Mouse (Mus musculus) c-Kit-positive CD71-negative TER-119-negative erythroid progenitor cells, embryonic 14.5 days (primary cell): ENCODE results near the gene Cacna2d4.
"Not testable (repeated sequence)": the region's sequence is repeated elsewhere in the genome, so short reads cannot be mapped to it uniquely, and the experiment has no call there.

Source experiments
- DNase-seq: peaks from one replicate; pipeline ENCODE4 v3.0.0-alpha.2; 2013; ENCODE audit warnings: low read depth

The Cacna2d4 gene

DNA sequence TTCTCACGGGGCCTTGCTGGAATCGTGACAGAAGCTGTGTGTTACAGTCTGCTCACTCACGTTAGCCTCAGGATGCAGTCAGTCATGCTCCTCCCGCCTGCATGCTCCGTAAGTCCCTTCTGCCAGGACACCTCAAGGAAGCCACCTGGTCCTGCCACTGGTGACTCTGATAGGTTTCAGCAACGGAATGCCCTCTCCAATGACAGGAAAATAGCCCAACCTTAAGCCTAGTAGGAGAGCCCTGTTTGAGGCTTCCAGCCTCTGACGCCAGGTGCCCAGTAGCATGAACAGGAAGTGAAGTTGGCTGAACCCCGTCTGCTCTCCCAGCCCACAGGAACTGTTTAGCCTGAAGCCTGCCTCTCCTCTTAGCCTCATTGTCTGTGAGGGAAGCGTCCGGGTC, 109.9 kb downstream of the Cacna2d4 start:
- no peak for DNase-seq

DNA sequence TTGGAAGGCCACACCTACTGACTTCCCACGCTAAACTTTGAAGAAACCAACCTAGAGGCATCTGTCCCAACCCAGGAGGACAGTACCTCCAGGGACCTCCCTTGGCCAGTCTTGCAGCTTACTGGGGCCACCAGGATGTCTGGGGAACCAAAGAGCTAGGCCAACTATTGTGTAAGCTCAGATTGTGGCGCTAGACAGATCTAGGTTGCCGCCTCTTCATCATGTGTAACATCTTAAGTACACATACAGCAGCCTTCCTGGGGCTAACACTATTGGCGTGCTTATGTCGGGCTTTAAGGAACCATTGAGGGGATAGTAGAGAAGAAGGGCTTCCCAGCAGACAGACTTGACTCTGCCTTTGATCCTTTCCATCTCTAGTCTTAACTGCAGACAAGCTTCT, 111.5 kb downstream of the Cacna2d4 start:
- no peak for DNase-seq

DNA sequence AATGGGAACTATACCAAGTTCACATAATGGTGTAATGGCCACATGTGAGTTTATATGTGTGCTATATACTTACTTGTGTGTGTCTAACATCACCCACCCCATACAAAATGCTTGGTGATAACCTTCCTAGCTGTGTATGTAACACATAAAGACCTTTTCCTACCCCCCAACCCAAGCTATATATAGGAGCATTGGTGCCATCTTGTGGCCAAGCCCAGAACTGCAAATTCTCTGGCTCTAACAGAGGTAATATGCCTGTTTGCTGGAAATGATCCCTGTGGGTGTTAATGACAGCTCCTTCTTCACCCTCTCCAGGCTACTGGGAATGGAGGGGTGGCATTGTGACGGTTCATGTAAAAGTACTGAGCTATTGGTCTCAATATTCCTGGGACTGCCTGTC, 111.9 kb downstream of the Cacna2d4 start:
- peak; percentile 65 for DNase-seq

GRCm38 (mm10) chr6:119350703-119351198, 114.4 kb downstream of the Cacna2d4 start:
- DNase-seq = no peak

DNA sequence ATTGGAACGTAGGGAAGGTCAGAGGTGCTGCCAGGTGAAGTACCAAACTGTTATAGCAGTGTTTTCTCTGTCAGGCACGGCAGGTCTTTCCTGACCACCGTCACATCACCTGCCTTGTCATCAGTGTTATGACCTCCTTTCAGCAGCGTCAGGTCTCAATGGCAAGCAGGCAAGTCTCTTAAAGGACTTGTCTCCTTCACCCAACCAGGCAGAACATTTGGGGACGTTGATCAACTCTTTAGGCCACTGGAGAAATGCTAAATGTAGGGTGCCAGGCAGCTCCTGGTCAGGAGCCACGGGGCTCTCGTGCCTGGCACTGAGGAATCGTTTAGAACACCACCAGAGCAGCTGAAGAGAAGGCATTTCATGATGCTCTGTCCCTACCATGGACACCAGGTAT, 115.3 kb downstream of the Cacna2d4 start:
- DNase-seq = no peak

DNA sequence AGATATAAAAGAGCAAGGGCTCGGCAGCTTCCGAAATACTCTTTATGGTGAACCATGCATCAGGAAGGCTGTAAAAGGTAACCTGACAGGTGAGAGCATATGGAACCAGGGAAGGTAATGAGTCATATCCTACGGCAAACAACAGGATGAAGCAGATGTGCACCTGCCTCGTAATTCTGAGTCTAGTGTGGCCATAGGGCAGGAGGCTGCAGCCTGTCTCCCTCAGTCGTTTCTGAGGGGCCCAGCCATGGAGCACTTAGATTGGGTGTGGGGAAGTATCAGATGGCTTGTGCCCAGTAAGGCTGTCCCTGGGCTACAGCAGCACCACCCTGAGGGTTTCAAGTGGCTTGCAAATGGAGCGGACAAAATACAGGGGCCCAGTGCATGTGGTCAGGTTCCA, 116.2 kb downstream of the Cacna2d4 start:
- no peak for DNase-seq

DNA sequence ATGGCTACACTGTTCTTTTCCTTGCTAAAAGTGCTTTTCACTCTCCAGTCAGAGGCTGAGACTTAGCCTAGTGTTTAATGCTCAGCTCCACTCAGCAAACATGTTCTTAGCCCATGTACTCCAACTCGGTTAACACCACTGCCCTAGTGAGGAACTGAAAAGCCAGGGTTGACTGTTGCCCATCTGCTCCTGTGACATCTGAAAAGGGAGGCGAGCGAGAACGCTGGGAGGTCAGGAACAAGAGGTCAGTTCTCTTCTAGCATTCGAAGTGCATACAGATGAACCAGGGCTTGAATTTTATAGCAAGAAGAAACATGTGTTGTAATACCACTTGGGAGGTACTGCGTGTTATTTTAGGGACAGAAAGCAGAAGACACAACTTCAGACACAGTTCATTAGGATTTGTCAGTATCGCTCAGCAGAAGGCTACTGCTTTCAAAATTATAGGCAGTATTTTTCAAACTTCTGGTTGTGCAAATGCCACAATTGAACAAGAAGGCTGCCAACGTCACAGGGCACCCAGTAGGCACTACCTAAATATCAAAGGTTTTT, 121.8 kb downstream of the Cacna2d4 start:
- DNase-seq = no peak

DNA sequence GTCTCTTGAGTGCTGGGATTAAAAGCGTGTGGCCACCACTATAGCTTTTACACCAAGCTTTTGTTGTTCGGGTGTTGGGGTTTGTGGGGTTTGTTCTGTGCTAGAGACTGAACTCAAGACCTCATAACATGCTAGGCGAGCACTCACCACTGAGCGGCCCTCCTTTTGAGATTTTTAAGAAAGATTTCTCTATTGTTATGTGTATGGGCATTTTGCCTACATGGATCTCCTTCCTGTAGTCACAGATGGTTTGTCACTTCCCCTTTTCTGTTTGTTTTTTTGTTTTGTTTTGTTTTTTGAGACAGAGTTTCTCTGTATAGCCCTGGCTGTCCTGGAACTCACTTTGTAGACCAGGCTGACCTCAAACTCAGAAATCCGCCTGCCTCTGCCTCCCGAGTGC, 123.9 kb downstream of the Cacna2d4 start:
- DNase-seq = not testable (repeated sequence)

DNA sequence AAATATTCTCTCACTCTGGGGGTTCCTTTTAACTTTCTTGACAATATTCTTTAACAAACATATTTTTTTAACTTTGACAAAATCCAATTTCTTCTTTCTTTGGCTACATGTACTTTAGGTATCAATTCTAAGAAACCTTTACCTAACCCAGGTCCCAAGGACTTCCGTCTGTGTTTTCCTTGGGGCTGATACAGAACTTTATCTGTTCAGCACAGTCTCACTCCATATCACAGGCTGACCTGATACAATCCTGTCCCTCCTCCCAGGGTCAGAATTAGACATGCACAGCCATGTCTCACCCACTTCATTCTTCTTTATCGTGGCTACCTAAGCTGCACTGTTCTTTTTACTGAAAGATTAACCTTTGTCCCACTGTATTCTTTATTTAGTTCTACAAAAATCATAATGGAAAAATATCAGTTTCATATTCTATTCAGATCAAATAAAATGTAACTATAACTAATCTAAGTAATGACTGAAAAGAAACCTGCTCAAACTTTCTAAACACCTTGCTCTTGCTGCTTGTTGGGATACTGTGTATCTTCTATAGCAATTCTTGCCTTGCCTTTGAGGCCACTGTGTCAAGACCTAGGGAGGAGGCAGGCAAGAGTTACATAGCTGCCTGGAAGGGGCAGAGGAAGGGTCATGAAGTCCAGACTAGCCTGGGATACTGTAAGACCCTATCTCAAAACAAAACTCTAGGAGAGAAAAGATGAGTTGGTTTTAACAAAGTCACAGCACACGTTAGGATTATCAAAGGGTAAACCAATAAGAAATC, 124.8 kb downstream of the Cacna2d4 start:
- DNase-seq = no peak

DNA sequence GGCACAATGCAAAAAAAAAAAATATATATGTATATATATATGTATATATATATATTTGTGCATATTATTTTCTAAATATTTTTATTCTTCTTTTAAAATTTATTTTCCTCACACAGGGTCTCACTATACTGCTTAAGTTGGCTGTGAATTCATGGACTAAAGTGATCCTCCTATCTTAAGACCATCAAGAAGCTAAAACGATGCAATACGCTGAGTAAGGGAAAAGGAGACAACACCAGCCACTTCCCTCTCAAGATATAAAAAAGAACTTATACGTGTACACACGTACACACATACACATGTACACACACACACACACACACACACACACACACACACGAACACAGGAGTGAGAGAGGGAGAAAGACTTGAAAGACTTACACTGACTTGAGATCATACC, 127.3 kb downstream of the Cacna2d4 start:
- DNase-seq = no peak

- not testable (repeated sequence) for DNase-seq
Observed at GRCm38 (mm10) chr6:119366800-119367199, 130.5 kb downstream of the Cacna2d4 start.

- DNase-seq = no peak
Observed at GRCm38 (mm10) chr6:119367382-119367781, 131.1 kb downstream of the Cacna2d4 start.

DNA sequence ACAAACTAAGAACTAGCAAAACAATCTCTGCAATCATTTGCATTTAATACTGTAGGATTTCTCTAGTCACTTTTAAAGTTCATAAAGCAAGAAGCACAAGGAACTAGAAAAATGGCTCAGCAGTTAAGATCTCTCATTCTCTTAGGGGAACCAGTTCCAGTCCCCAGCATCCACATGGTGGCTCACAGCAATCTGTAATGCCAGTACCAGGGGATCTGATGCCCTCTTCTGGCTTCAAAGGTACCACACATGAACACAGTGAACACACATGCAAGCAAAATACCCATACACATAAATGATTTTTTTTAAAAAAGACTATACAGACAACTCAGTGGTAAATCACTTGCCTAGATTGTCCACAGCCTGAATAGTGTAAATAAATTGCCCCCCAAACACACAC, 135.3 kb downstream of the Cacna2d4 start:
- no peak for DNase-seq

DNA sequence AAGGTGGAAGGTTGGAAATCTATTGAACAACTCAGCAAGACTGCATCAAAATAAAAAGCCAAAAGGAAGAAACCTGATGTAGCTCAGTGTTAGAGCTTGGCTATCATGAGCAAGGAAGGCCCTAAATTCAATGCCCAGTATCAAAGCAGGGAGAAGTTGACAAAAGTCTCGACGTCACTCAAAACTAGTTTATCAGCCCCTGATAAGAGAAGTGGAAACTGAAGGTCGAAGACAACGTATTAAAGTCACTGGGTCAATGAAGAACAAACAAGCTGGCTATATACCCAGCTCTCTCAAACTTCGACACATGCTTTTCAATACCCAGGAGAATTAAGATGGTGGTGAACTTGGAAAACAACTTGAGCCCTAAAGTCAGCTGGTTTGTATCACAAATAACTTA, 135.9 kb downstream of the Cacna2d4 start:
- DNase-seq = no peak

DNA sequence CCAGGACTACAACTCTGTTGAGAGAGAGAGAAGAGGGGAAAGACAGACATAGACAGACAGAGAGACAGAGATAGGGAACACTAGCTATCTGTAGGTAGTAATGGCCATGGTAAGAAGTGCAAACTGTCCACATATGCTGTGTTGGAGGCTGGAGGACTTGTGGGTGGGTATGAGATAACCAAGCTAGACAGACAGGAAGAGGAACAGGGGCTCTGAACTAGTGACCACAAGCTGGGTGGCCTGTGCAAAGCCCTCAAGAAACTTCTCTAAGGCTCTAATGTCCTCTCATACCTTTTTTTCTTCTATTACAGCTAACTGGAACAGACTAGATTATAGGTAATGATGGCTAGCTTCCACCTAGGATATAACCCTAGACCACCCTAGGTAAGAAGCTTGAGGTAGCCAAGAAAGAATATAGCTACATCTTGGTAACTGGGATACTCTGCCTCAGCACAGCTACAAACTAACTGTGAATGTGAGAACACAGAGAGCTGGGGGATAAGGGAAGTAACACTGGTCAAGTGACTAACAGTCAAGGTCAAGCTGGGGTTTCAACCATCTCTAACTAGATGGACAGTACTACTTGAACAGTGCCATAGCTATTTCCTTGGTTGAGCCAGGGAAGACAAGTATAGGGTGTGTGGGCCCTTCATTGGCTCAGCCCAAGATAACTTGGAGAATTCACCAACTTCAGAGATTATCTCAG, 136.8 kb downstream of the Cacna2d4 start:
- DNase-seq = no peak

DNA sequence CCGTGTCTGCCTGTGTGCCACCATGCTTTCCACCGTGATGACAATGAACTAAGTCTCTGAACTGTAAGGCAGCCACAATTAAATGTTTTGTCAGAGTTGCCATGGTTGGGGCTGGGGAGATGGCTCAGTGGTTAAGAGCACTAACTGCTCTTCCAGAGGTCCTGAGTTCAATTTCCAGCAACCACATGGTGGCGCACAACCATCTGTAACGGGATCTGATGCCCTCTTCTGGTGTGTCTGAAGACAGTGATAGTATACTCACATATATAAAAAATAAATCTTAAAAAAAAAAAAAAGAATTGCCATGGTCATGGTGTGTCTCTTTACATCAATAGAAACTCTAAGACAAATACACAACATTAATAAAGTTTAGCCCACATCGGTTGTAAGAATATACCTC, 138.7 kb downstream of the Cacna2d4 start:
- DNase-seq = no peak

DNA sequence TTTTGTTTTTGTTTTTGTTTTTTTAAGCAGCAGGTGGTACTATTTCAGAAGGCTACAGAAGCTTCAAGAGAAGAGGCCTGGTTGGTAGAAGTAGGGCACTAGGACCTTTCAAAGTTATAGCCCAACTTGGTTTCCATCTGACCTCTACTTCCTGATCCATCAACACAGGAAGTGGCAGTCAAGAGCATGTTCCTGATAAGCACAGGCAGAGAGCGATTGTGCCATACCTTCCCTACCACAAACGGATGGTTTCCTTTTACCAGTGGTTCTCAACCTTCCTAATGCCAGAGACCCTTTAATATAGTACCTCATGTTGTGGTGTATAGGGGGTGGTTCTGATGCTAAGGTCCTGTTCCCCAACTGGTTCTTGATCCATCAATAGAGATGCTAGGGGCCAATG, 141.3 kb downstream of the Cacna2d4 start:
- DNase-seq = no peak

DNA sequence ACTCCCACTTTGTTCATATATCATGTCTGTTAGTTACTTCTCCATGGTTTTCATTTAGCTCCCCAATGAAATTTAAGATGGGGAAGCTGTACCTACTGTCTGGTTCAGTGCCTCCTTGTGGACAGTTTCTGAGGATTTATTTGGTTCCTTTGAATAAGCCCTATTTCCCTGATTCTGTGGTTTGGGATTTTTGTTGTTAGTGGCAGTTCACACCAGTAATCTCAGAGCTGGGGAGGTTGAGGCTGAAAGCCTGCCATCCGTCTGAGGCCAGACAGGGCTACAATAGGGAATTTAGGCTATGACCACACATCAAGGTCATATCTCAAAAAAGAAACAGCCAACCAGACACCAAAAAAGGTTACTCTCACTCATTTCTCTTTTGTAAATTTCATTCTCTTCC, 142.3 kb downstream of the Cacna2d4 start:
- no peak for DNase-seq

GRCm38 (mm10) chr6:119385668-119386067, 149.3 kb downstream of the Cacna2d4 start:
- DNase-seq = no peak

- DNase-seq = no peak
Observed at GRCm38 (mm10) chr6:119386421-119386820, 150.1 kb downstream of the Cacna2d4 start.

- no peak for DNase-seq
Observed at GRCm38 (mm10) chr6:119386821-119387220, 150.5 kb downstream of the Cacna2d4 start.

GRCm38 (mm10) chr6:119387801-119388649, 151.7 kb downstream of the Cacna2d4 start:
- DNase-seq = no peak
